13 mouse cellular contexts compared by ENCODE assay signal in the genomic region with DNA sequence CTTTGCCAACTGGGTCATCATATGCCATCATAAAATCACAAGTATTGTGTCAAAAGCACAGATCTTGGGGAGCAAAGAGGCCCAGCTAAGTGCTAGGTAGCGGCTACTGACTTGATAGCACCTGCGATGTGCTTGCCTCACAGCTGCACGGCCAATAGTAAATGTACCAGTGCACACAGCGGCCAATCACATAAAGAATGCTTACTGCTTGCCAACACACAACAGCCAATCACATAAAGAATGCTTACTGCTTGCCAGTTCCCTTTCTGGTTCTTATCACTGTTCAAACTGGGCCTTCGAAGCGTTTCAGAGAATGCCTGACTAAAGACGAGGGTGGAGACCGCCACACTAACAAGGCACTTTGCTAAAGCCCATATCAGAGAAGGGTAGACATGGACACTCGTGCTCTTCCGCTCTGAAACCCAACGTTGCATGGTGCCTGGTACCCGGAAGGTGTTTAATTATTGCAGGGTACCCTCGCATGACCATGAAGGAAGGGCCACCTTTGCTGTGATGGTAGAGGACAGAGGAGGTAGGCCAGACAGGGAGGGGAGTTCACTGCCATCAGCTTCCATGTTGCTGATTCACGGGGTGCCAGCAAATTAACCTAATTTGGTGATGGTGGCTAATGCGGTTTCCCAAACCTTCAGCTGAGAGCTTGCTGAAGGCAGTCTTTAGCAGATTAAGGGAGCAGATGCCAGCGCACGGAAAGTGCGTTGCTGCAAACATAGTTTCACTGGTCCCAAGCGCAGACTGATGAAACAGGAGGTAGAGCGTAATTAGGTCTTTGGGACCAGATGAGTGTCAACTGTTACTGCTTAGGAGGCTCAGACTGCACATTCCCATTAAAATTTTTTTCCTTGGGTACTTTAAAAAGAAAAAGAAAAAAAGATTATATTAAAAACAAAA.
DNase-seq lines count a peak whose midpoint lies in the region; ATAC-seq lines count a peak whose summit lies in the region.
"Had no signal": no experiment of that assay in that cellular context is flagged by ENCODE, and none has a peak within 500 bp of the region (broad histone marks: within the 10 kb centered on the region; RNA-seq: fewer than 3 reads in every experiment).

No protein-coding gene starts in this region.

- H3K27ac ChIP-seq in forebrain, embryonic 14.5 days (ENCODE audit: low read depth, low read length): no peak overlapping the region
- no peak overlapping the region for H3K27ac ChIP-seq in forebrain, embryonic 10.5 days
- peak overlapping the region; percentile 60; the same call in 1 of the 2 replicates for H3K27ac ChIP-seq in heart, embryonic 16.5 days (ENCODE audit: low read length)
- H3K27ac ChIP-seq: liver, embryonic 13.5 days; midbrain, embryonic 15.5 days had no signal

- no peak overlapping the region for H3K4me2 ChIP-seq in forebrain, embryonic 14.5 days (ENCODE audit: low read length)
- 0 out of 2 replicates have a peak overlapping the region, but pooled peaks have one; percentile 4 for H3K4me2 ChIP-seq in heart, embryonic 16.5 days (ENCODE audit: low read depth, low read length)
- H3K4me2 ChIP-seq: liver, embryonic 13.5 days; midbrain, embryonic 15.5 days had no signal

- no peak overlapping the region for H3K9ac ChIP-seq in forebrain, embryonic 14.5 days (ENCODE audit: low read length)
- no peak overlapping the region for H3K9ac ChIP-seq in heart, embryonic 16.5 days (ENCODE audit: low read length)
- H3K9ac ChIP-seq: liver, embryonic 13.5 days; midbrain, embryonic 15.5 days had no signal

- H3K27me3 ChIP-seq in forebrain, embryonic 14.5 days (replicated peaks; ENCODE audit: control insufficient read depth, insufficient read depth, low read length): no peaks in the 10 kb centered on the region
- 0 out of 2 replicates have a peak, but pooled peaks cover 3% of the 10 kb centered on the region for H3K27me3 ChIP-seq in forebrain, embryonic 10.5 days (ENCODE audit: poor library complexity, severe bottlenecking)
- H3K27me3 ChIP-seq in heart, embryonic 16.5 days (ENCODE audit: control insufficient read depth, insufficient read depth, low read length): no peaks in the 10 kb centered on the region
- H3K27me3 ChIP-seq: liver, embryonic 13.5 days; midbrain, embryonic 15.5 days had no signal

- 78% methylated on average over 20 of the region's 20 CpGs for WGBS in forebrain, embryonic 14.5 days
- WGBS in forebrain, embryonic 10.5 days: 94% methylated on average over 20 of the region's 20 CpGs
- WGBS in heart, embryonic 16.5 days: 69% methylated on average over 20 of the region's 20 CpGs

- ATAC-seq in forebrain, embryonic 14.5 days: peak; percentile 18; the same call in 1 of the 2 replicates
- peak; percentile 57; the same call in 1 of the 2 replicates for ATAC-seq in heart, embryonic 16.5 days (replicated peaks; ENCODE audit: extremely low read depth, insufficient read depth, low FRiP score)
- ATAC-seq: midbrain, embryonic 15.5 days had no signal

- peak; percentile 71 for DNase-seq in forebrain, embryonic 14.5 days (ENCODE audit: low spot score)
- no peak for DNase-seq in forebrain, embryonic 10.5 days (ENCODE audit: extremely low spot score, low spot score)
- DNase-seq in heart, adult 8-10 months (ENCODE audit: low spot score): no peak
- DNase-seq in right cerebral cortex, postnatal 4 days: peak; percentile 13
- DNase-seq in right cerebral cortex, postnatal 25 days: no peak
- no peak for DNase-seq in B cell, adult 2 months
- no peak for DNase-seq in frontal cortex, postnatal 14 days (ENCODE audit: low spot score in 2 of 2)
- DNase-seq: embryo, embryonic 11 days; heart, postnatal 4 days; liver, embryonic 13.5 days; right cerebral cortex, postnatal 14 days had no signal

- H3K4me1 ChIP-seq in forebrain, embryonic 14.5 days (ENCODE audit: control insufficient read depth, insufficient read depth, low read length): peaks cover 5% of the 10 kb centered on the region; the same call in 1 of the 2 replicates
- H3K4me1 ChIP-seq in forebrain, embryonic 10.5 days: peaks cover 9% of the 10 kb centered on the region
- H3K4me1 ChIP-seq in heart, embryonic 16.5 days (ENCODE audit: control insufficient read depth, insufficient read depth, low read length): peaks cover 20% of the 10 kb centered on the region
- H3K4me1 ChIP-seq: liver, embryonic 13.5 days had no signal

- H3K9me3 ChIP-seq in forebrain, embryonic 14.5 days (replicated peaks; ENCODE audit: control insufficient read depth, low read length): no peaks in the 10 kb centered on the region
- no peaks in the 10 kb centered on the region for H3K9me3 ChIP-seq in forebrain, embryonic 10.5 days
- H3K9me3 ChIP-seq in heart, embryonic 16.5 days (replicated peaks; ENCODE audit: control insufficient read depth, low read length): no peaks in the 10 kb centered on the region
- H3K9me3 ChIP-seq: liver, embryonic 13.5 days; midbrain, embryonic 15.5 days had no signal

- H3K36me3 ChIP-seq in forebrain, embryonic 14.5 days (ENCODE audit: control insufficient read depth, insufficient read depth, low read length): no peaks in the 10 kb centered on the region
- no peaks in the 10 kb centered on the region for H3K36me3 ChIP-seq in forebrain, embryonic 10.5 days (replicated peaks)
- H3K36me3 ChIP-seq in heart, embryonic 16.5 days (ENCODE audit: control insufficient read depth, insufficient read depth): peaks cover 9% of the 10 kb centered on the region; the same call in 1 of the 2 replicates
- H3K36me3 ChIP-seq: liver, embryonic 13.5 days; midbrain, embryonic 15.5 days had no signal

- H3K4me3 ChIP-seq in forebrain, embryonic 14.5 days (ENCODE audit: low read depth, low read length): no peak overlapping the region
- no peak overlapping the region for H3K4me3 ChIP-seq in forebrain, embryonic 10.5 days
- no peak overlapping the region for H3K4me3 ChIP-seq in heart, embryonic 16.5 days (ENCODE audit: low read length)
- H3K4me3 ChIP-seq: liver, embryonic 13.5 days; midbrain, embryonic 15.5 days had no signal

Comparison
In these comparisons a context has a peak if more than half of its experiments do, and no peak if none do; other contexts are left out.
1. DNase-seq: peak in forebrain, embryonic 14.5 days (single experiment) and right cerebral cortex, postnatal 4 days (single experiment); none in forebrain, embryonic 10.5 days (single experiment), heart, adult 8-10 months (single experiment), right cerebral cortex, postnatal 25 days (single experiment), B cell, adult 2 months (0 of 2) and frontal cortex, postnatal 14 days (0 of 2).